Mouse (Mus musculus): Measurements from ENCODE around the gene Canx. TPM values are rescaled to one million over a fixed set of nuclear protein-coding genes. Genes with fewer than 3 reads are reported as not detected.
"Not testable (repeated sequence)": the region's sequence is repeated elsewhere in the genome, so short reads cannot be mapped to it uniquely, and the experiment has no call there.

Gene Canx
- polyA plus RNA-seq, 1 experiment from 2014 or later = 176 TPM

DNA sequence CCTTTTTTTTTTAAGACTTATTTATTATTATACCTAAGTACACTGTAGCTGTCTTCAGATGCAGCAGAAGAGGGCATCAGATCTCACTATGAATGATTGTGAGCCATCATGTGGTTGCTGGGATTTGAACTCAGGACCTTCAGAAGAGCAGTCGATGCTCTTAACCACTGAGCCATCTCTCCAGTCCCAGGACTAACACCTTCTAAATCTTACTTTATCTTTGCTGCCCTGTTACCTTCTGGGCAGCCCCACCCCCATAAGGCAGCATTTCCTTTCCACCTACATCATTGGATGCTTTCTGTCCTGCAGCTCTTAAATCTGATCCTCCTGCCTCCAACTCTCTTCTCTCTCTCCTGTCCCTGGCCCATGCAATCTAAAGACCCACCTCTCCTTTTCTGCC is 35.8 kb upstream of the Canx start:
- WGBS (ENCODE audit: insufficient replicate concordance) = 49% methylated on average over 1 of the region's 1 CpGs
- not testable (repeated sequence) for H3K9me3 ChIP-seq (replicated peaks); H3K36me3 ChIP-seq (replicated peaks); H3K9ac ChIP-seq; H3K4me2 ChIP-seq; H3K27ac ChIP-seq (replicated peaks); H3K4me3 ChIP-seq (replicated peaks); ATAC-seq (ENCODE audit: insufficient read depth)
- Histone ChIP-seq H3K4me1 (replicated peaks) (peaks cover 16% of the 10 kb centered on the region), H3K27me3 (peaks cover 40% of the 10 kb centered on the region)

DNA sequence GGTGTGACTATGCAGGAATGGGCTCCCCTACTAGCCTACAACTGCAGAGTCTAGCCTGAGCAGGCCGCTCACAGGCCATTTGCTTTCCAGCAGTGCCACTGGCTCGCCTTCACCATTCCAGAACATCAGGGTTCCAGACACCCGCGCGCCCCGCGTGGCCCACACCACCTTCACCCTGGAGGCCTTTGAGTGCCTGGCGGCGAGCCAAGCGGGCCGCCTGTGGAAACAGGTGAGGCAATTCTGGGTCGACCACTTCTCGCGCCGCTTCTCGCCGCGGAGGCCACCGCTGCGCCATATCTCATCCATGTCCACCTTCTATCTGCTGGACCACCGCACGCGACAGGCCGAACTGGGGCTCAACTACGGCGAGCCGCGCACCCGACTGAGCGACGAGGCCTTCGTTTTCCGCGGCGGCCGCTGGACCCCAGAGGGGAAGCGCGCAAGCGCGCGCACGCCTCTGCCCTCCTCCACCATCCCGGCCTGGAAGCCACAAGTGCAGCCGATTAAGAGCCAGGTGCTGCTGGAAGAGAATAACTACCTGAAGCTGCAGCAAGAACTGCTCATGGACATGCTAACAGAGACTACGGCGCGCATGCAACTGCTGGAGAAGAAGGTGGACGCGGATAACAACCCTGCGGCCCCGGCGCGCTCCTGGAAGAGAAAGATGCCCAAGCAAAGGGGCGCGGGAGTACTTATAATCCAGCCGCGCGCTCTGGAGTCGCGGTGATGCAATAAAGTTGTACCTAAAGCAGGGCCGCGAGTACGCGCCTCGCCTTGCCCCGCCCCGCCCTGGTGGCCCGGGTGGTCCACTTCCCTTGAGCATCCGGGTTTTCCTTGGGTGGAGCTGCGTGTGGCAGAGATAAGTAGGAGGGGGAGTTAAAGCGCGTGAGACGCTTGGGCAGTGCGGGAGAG is 33.7 kb upstream of the Canx start:
- H3K9ac ChIP-seq = peak overlapping the region; percentile 35
- no peak for ATAC-seq (ENCODE audit: insufficient read depth)
- no peak overlapping the region for H3K27ac ChIP-seq (replicated peaks)
- peak overlapping the region; percentile 86 for H3K4me2 ChIP-seq
- H3K36me3 ChIP-seq (replicated peaks) = no peaks in the 10 kb centered on the region
- H3K4me1 ChIP-seq (replicated peaks) = peaks cover 29% of the 10 kb centered on the region
- H3K4me3 ChIP-seq (replicated peaks) = peak overlapping the region; percentile 59
- no peaks in the 10 kb centered on the region for H3K9me3 ChIP-seq (replicated peaks)
- WGBS (ENCODE audit: insufficient replicate concordance) = 4% methylated on average over 74 of the region's 74 CpGs
- peaks cover 40% of the 10 kb centered on the region for H3K27me3 ChIP-seq

DNA sequence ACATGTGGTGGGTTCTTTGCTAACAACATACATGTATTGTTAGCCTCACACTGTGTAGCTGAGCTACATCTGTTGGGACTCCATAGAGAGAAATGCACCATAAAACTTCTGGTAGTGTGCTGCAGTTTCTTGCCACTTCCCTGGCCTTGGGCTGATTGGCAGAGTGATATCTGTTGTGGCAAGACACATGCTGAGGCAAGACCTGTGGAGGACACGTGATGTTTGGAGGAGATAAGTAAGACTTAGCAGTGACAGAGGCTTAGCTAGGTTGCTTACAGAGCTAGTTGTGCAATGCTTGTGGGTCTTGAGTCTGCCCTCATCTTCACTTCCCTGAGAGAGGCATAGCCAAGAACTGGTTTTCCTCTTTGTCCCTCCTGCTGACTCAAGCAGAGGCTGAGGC is 29.9 kb upstream of the Canx start:
- Histone ChIP-seq H3K4me2 (no peak overlapping the region), H3K9me3 (replicated peaks) (no peaks in the 10 kb centered on the region), H3K36me3 (replicated peaks) (no peaks in the 10 kb centered on the region), H3K4me1 (replicated peaks) (peaks cover 29% of the 10 kb centered on the region), H3K9ac (no peak overlapping the region), H3K27ac (replicated peaks) (peak overlapping the region; percentile 67), H3K27me3 (peaks cover 31% of the 10 kb centered on the region), H3K4me3 (replicated peaks) (no peak overlapping the region)
- ATAC-seq (ENCODE audit: insufficient read depth) = no peak; the same call in 1 of the 2 replicates
- WGBS (ENCODE audit: insufficient replicate concordance) = 7% methylated on average over 1 of the region's 1 CpGs

DNA sequence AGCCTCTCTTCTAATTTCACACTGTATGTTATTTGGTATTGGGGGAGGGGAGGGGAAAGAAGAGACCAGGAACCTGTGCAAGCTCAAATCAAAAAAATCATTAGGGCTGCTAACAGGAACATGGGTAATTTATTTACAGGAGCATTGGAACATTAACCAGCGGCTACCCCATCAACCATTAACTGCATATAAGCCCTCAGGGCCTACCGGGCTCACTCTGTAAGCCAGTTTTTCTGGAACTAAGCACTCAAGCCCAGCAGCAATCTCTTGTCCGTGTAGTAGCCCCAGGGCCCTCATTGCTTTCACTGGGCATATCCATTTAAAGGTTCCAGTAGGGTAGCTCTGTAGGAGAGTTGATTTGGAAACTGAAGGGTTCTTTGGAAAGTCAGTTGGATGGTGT is 29.4 kb upstream of the Canx start:
- ATAC-seq (ENCODE audit: insufficient read depth) = peak; percentile 44; the same call in 1 of the 2 replicates
- Histone ChIP-seq H3K4me1 (replicated peaks) (peaks cover 29% of the 10 kb centered on the region), H3K27me3 (peaks cover 27% of the 10 kb centered on the region), H3K27ac (replicated peaks) (peak overlapping the region; percentile 67), H3K4me2 (no peak overlapping the region), H3K9ac (no peak overlapping the region), H3K36me3 (replicated peaks) (no peaks in the 10 kb centered on the region), H3K9me3 (replicated peaks) (no peaks in the 10 kb centered on the region), H3K4me3 (replicated peaks) (no peak overlapping the region)
- WGBS (ENCODE audit: insufficient replicate concordance) = 71% methylated on average over 3 of the region's 3 CpGs

DNA sequence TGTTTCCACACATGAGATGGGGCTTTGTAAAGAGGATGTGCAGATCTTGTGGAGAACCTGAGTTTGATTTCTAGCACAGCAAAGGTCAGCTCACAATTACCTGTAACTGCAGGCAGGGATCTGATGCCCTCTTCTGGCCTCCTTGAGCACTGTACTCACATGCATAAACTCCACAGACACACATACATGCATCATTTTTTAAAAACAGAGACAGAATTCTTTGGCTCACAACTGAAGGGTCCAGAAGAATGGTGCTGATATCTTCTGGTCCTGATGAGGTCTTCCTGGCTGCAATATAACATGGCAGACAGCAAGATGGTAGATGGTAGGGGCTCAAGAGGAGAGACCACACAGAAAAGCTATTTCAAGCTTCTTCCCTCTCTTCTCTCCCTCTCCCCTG is 28.7 kb upstream of the Canx start, which contains the start of gene Cby3:
Gene Cby3, plus strand, starts transcription at position 301 of the 400 bp plus-strand sequence.
- Histone ChIP-seq H3K4me1 (replicated peaks) (peaks cover 22% of the 10 kb centered on the region), H3K4me3 (replicated peaks) (no peak within 1 kb of the TSS), H3K27me3 (peaks cover 20% of the 10 kb centered on the region), H3K4me2 (no peak within 1 kb of the TSS), H3K27ac (replicated peaks) (peak within 1 kb of the TSS; percentile 67), H3K36me3 (replicated peaks) (no peaks in the 10 kb centered on the region), H3K9me3 (replicated peaks) (no peaks in the 10 kb centered on the region), H3K9ac (no peak within 1 kb of the TSS)
- ATAC-seq (ENCODE audit: insufficient read depth) = no peak

DNA sequence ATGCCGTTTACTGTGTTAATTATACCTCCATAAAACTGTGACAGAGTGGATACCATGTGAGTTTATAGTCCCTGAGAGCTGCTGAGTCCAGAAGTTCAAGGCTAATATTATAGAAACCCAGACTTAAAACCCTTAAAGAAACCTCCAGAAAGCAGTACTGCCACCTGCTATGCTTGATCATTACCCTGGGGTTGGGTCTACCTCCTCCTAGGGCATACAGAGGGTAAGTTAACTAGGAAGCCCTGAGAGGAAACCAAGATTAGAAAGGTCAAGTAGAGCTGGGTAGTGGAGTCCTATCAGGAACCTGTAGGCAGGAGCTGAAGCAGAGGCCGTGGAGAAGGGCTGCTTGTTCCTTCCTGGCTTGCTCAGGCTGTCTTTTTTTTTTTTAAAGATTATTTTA is 26.7 kb upstream of the Canx start:
- H3K9ac ChIP-seq = no peak overlapping the region
- no peak for ATAC-seq (ENCODE audit: insufficient read depth)
- no peak overlapping the region for H3K27ac ChIP-seq (replicated peaks)
- H3K4me2 ChIP-seq = no peak overlapping the region
- H3K4me1 ChIP-seq (replicated peaks) = peaks cover 17% of the 10 kb centered on the region
- no peak overlapping the region for H3K4me3 ChIP-seq (replicated peaks)
- 48% methylated on average over 2 of the region's 2 CpGs for WGBS (ENCODE audit: insufficient replicate concordance)
- no peaks in the 10 kb centered on the region for H3K9me3 ChIP-seq (replicated peaks)
- H3K27me3 ChIP-seq = 0 out of 2 replicates have a peak, but pooled peaks cover under 1% of the 10 kb centered on the region
- H3K36me3 ChIP-seq (replicated peaks) = no peaks in the 10 kb centered on the region

DNA sequence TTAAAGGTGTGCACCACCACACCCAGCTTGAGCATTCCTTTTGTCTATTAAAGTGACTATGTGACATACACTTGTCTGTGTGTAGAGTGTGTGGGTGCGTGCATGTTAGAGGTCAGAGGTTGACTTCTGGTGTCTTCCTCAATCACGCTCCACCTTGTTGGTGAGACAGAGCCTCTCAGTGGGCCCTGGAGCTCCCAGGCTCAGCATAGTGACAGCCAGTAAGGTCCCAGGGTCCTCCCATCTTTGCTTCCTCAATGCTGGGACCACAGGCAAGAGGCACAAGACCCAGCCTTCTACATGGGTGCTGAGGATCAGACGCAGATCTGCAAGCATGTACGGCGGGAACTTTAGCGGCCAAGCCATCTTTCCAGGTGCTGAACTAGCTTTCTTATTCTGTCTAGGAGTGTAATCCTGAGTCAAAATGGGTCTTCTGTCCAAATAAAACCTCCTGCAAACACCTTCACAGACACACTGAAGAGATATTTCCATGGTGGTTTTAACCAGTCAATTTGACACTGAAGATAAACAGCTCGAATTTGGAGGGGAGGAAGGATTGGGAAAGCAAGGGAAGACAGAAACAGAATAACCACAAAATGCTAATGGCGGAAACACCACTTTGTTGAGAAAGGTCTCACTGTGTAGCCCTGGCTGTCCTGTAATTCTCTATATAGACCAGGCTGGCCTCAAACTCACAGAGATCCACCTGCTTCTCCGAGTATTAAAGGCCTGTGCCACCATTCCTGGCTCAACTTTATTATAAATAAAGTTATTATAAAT is 21.0 kb upstream of the Canx start:
- H3K9ac ChIP-seq = no peak overlapping the region
- ATAC-seq (ENCODE audit: insufficient read depth) = no peak
- no peak overlapping the region for H3K4me2 ChIP-seq
- H3K4me3 ChIP-seq (replicated peaks) = no peak overlapping the region
- no peaks in the 10 kb centered on the region for H3K36me3 ChIP-seq (replicated peaks)
- H3K27me3 ChIP-seq = no peaks in the 10 kb centered on the region
- peak overlapping the region; percentile 6; the same call in 1 of the 2 replicates for H3K27ac ChIP-seq (replicated peaks)
- no peaks in the 10 kb centered on the region for H3K9me3 ChIP-seq (replicated peaks)
- 68% methylated on average over 9 of the region's 9 CpGs for WGBS (ENCODE audit: insufficient replicate concordance)
- 0 out of 2 replicates have a peak, but pooled peaks cover 3% of the 10 kb centered on the region for H3K4me1 ChIP-seq (replicated peaks)

DNA sequence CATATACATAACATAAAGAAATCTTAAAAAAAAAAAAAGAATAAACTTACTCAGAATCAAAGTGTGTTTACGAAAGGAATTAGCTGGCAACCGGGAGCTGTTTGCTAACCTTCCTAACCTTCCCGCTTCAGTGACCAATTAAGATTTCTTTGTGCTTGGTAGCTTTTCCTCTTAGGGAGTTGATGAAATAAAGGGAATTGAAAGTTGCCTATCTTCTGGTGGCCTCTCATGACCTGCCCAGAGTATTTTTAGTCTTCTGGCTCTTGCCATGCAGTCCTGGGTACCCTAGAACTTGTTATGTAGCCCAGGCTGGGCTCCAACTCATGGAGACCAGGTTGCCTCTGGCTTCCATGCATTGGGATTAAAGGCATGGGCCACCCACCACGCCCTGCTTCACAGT is 20.0 kb upstream of the Canx start:
- Histone ChIP-seq H3K4me1 (replicated peaks) (0 out of 2 replicates have a peak, but pooled peaks cover 3% of the 10 kb centered on the region), H3K27me3 (no peaks in the 10 kb centered on the region), H3K9me3 (replicated peaks) (no peaks in the 10 kb centered on the region), H3K9ac (no peak overlapping the region), H3K4me2 (no peak overlapping the region), H3K27ac (replicated peaks) (no peak overlapping the region), H3K4me3 (replicated peaks) (no peak overlapping the region), H3K36me3 (replicated peaks) (no peaks in the 10 kb centered on the region)
- 68% methylated on average over 4 of the region's 4 CpGs for WGBS (ENCODE audit: insufficient replicate concordance)
- no peak for ATAC-seq (ENCODE audit: insufficient read depth)

DNA sequence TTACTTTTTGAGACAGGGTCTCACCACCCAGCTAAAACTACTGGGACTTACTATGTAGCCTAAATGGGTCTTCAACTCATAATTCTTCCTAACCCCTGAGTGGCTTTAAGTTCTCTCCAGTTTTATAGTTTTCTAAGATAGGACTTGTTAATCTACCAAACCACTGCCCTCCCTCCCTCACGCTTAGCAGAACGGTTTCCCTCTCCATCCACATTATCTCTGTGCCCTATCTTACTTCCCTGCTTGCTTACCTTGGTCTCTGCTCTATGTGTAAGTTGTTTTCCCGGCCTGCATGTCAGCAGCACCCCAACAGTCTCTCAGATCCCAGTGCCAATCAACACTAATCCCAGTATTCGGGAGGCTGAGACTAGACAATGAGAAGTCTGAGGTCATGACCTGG is 11.4 kb upstream of the Canx start:
- H3K4me2 ChIP-seq = no peak overlapping the region
- no peak overlapping the region for H3K27ac ChIP-seq (replicated peaks)
- ATAC-seq (ENCODE audit: insufficient read depth) = no peak
- WGBS (ENCODE audit: insufficient replicate concordance) = 25% methylated on average over 4 of the region's 4 CpGs
- H3K27me3 ChIP-seq = no peaks in the 10 kb centered on the region
- no peaks in the 10 kb centered on the region for H3K9me3 ChIP-seq (replicated peaks)
- no peak overlapping the region for H3K9ac ChIP-seq
- H3K36me3 ChIP-seq (replicated peaks) = no peaks in the 10 kb centered on the region
- H3K4me1 ChIP-seq (replicated peaks) = no peaks in the 10 kb centered on the region; the same call in 1 of the 2 replicates
- H3K4me3 ChIP-seq (replicated peaks) = no peak overlapping the region

DNA sequence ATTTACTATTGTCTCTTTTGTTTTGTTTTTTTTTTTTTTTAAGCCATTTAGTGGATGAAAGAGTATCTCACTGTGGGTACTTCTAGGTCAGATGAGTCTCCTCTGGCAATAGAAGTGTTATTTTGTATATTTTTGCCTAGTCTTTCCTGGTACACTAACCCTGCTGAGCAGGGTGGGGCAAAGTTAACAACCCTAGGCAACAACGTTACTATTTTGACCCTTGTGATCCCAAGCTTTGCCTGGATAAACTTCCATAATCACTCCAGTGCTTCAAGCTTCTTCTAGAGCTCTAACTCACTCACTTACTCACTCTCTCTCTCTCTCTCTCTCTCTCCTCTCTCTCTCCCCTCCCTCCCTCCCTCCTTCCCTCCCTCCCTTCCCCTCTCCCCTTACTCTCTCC is 10.7 kb upstream of the Canx start:
- no peak overlapping the region for H3K4me2 ChIP-seq
- H3K27me3 ChIP-seq = no peaks in the 10 kb centered on the region
- H3K9me3 ChIP-seq (replicated peaks) = no peaks in the 10 kb centered on the region
- no peak overlapping the region for H3K27ac ChIP-seq (replicated peaks)
- no peaks in the 10 kb centered on the region; the same call in 1 of the 2 replicates for H3K4me1 ChIP-seq (replicated peaks)
- ATAC-seq (ENCODE audit: insufficient read depth) = no peak
- 45% methylated on average over 1 of the region's 1 CpGs for WGBS (ENCODE audit: insufficient replicate concordance)
- no peaks in the 10 kb centered on the region for H3K36me3 ChIP-seq (replicated peaks)
- H3K4me3 ChIP-seq (replicated peaks) = no peak overlapping the region
- H3K9ac ChIP-seq = no peak overlapping the region

DNA sequence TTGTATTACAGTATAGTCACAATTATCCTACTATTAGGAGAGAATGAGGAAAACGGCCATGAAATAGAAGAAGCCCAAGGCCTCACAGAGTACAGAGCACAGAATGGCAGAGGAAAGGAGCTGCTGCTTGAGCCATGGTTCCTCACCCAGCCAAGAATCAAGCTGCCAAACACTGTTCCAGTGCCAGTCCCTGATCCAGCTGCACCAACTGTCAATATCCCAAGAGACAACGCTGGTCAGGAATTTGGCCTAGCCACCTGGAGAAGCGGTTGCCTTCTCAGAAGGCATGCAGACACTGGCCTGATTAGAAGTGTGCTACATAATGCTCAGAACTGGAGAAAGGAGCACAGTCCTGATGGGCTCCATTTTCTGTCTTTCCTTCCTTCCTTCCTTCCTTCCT is 7.7 kb upstream of the Canx start:
- H3K36me3 ChIP-seq (replicated peaks) = no peaks in the 10 kb centered on the region
- H3K9me3 ChIP-seq (replicated peaks) = no peaks in the 10 kb centered on the region
- H3K4me3 ChIP-seq (replicated peaks) = no peak overlapping the region
- no peak for ATAC-seq (ENCODE audit: insufficient read depth)
- H3K4me2 ChIP-seq = no peak overlapping the region
- 76% methylated on average over 3 of the region's 3 CpGs for WGBS (ENCODE audit: insufficient replicate concordance)
- H3K27me3 ChIP-seq = no peaks in the 10 kb centered on the region
- H3K27ac ChIP-seq (replicated peaks) = no peak overlapping the region
- peaks cover 2% of the 10 kb centered on the region for H3K4me1 ChIP-seq (replicated peaks)
- no peak overlapping the region for H3K9ac ChIP-seq

All from liver, embryonic 15.5 days (tissue).